Mouse (Mus musculus) olfactory bulb, adult 2 months (tissue): Measurements from ENCODE around the gene Ankrd55.

ENCODE experiments used
- CTCF ChIP-seq: fragments of 200-500 bp; IDR thresholded peaks from 2 replicates; pipeline ENCODE4 v1.5.1; 2012; ENCODE audit warnings: low read depth, mild to moderate bottlenecking, low read length, moderate library complexity; ENCODE audit not compliant: insufficient read depth
- POLR2A ChIP-seq: fragments of 200-500 bp; IDR thresholded peaks from 2 replicates; pipeline ENCODE4 v1.6.1; 2012; ENCODE audit warnings: mild to moderate bottlenecking, low read depth, low read length, moderate library complexity; ENCODE audit not compliant: insufficient read depth

GRCm38 (mm10) chr13:112255862-112256261 lies 32.4 kb upstream of the Ankrd55 start:
- TF ChIP-seq POLR2A: no peak
- no peak for TF ChIP-seq CTCF
